Mouse (Mus musculus): ENCODE measurements at regions not wholly inside any gene's neighbourhood (a gene's known extent, or its start where the extent isn't known, plus 50 kb on each side); places are given as distances from the start of the nearest gene placed in this dataset.

- no peak overlapping the region for H3K4me2 ChIP-seq (ENCODE audit: low read length)
- H3K9me3 ChIP-seq (replicated peaks; ENCODE audit: control insufficient read depth, low read length, poor library complexity, severe bottlenecking): no peaks in the 10 kb centered on the region
- H3K9ac ChIP-seq (ENCODE audit: low read depth, low read length): no peak overlapping the region
- no peaks in the 10 kb centered on the region for H3K27me3 ChIP-seq (ENCODE audit: control insufficient read depth, insufficient read depth, low read depth, low read length)
- peaks cover 6% of the 10 kb centered on the region for H3K4me1 ChIP-seq (ENCODE audit: control insufficient read depth, insufficient read depth, low read length)
- H3K4me3 ChIP-seq (ENCODE audit: low read depth, low read length): no peak overlapping the region
- H3K36me3 ChIP-seq (ENCODE audit: control insufficient read depth, insufficient read depth, low read length): no peaks in the 10 kb centered on the region
- no peak for ATAC-seq
- no peak overlapping the region for H3K27ac ChIP-seq (ENCODE audit: low read length)
These were observed 97.1 kb downstream of the Tmem17 start for GRCm38 (mm10) chr11:22608945-22609344.

GRCm38 (mm10) chr11:22610433-22611101 lies 98.7 kb downstream of the Tmem17 start:
- Histone ChIP-seq H3K27ac (ENCODE audit: low read length) (no peak overlapping the region), H3K4me1 (ENCODE audit: control insufficient read depth, insufficient read depth, low read length) (peaks cover 6% of the 10 kb centered on the region), H3K9me3 (replicated peaks; ENCODE audit: control insufficient read depth, low read length, poor library complexity, severe bottlenecking) (no peaks in the 10 kb centered on the region), H3K36me3 (ENCODE audit: control insufficient read depth, insufficient read depth, low read length) (no peaks in the 10 kb centered on the region), H3K4me2 (ENCODE audit: low read length) (peak overlapping the region; percentile 25), H3K9ac (ENCODE audit: low read depth, low read length) (0 out of 2 replicates have a peak overlapping the region, but pooled peaks have one; percentile 26), H3K4me3 (ENCODE audit: low read depth, low read length) (peak overlapping the region; percentile 9; the same call in 1 of the 2 replicates), H3K27me3 (ENCODE audit: control insufficient read depth, insufficient read depth, low read depth, low read length) (no peaks in the 10 kb centered on the region)
- no peak for ATAC-seq
- WGBS: 7% methylated on average over 12 of the region's 12 CpGs

- H3K27ac ChIP-seq (ENCODE audit: low read length): no peak overlapping the region
- peaks cover 6% of the 10 kb centered on the region for H3K4me1 ChIP-seq (ENCODE audit: control insufficient read depth, insufficient read depth, low read length)
- peak; percentile 23; the same call in 1 of the 2 replicates for ATAC-seq
- no peaks in the 10 kb centered on the region for H3K36me3 ChIP-seq (ENCODE audit: control insufficient read depth, insufficient read depth, low read length)
- H3K4me2 ChIP-seq (ENCODE audit: low read length): no peak overlapping the region
- H3K9ac ChIP-seq (ENCODE audit: low read depth, low read length): no peak overlapping the region
- no peaks in the 10 kb centered on the region for H3K9me3 ChIP-seq (replicated peaks; ENCODE audit: control insufficient read depth, low read length, poor library complexity, severe bottlenecking)
- no peaks in the 10 kb centered on the region for H3K27me3 ChIP-seq (ENCODE audit: control insufficient read depth, insufficient read depth, low read depth, low read length)
- WGBS: 62% methylated on average over 6 of the region's 6 CpGs
- H3K4me3 ChIP-seq (ENCODE audit: low read depth, low read length): no peak overlapping the region
These were observed 99.4 kb downstream of the Tmem17 start for GRCm38 (mm10) chr11:22611102-22611869.

GRCm38 (mm10) chr11:22613500-22613899 lies 101.6 kb downstream of the Tmem17 start:
- Histone ChIP-seq H3K27me3 (ENCODE audit: control insufficient read depth, insufficient read depth, low read depth, low read length) (no peaks in the 10 kb centered on the region), H3K36me3 (ENCODE audit: control insufficient read depth, insufficient read depth, low read length) (no peaks in the 10 kb centered on the region), H3K27ac (ENCODE audit: low read length) (no peak overlapping the region), H3K4me2 (ENCODE audit: low read length) (no peak overlapping the region), H3K4me3 (ENCODE audit: low read depth, low read length) (no peak overlapping the region), H3K9me3 (replicated peaks; ENCODE audit: control insufficient read depth, low read length, poor library complexity, severe bottlenecking) (no peaks in the 10 kb centered on the region), H3K4me1 (ENCODE audit: control insufficient read depth, insufficient read depth, low read length) (peaks cover 6% of the 10 kb centered on the region), H3K9ac (ENCODE audit: low read depth, low read length) (no peak overlapping the region)
- ATAC-seq: no peak
- 78% methylated on average over 2 of the region's 2 CpGs for WGBS

- 13% methylated on average over 21 of the region's 21 CpGs for WGBS
- H3K9ac ChIP-seq (ENCODE audit: low read depth, low read length): peak overlapping the region; percentile 65
These were observed 105.5 kb downstream of the Tmem17 start for GRCm38 (mm10) chr11:22617204-22617874.

GRCm38 (mm10) chr11:22620912-22621705 lies 109.2 kb downstream of the Tmem17 start:
- H3K4me1 ChIP-seq (ENCODE audit: control insufficient read depth, insufficient read depth, low read length): no peaks in the 10 kb centered on the region
- H3K9me3 ChIP-seq (replicated peaks; ENCODE audit: control insufficient read depth, low read length, poor library complexity, severe bottlenecking): no peaks in the 10 kb centered on the region
- WGBS: 69% methylated on average over 8 of the region's 8 CpGs
- H3K4me2 ChIP-seq (ENCODE audit: low read length): no peak overlapping the region
- H3K27ac ChIP-seq (ENCODE audit: low read length): no peak overlapping the region
- H3K9ac ChIP-seq (ENCODE audit: low read depth, low read length): no peak overlapping the region
- no peaks in the 10 kb centered on the region for H3K36me3 ChIP-seq (ENCODE audit: control insufficient read depth, insufficient read depth, low read length)
- no peaks in the 10 kb centered on the region for H3K27me3 ChIP-seq (ENCODE audit: control insufficient read depth, insufficient read depth, low read depth, low read length)
- ATAC-seq: no peak
- no peak overlapping the region for H3K4me3 ChIP-seq (ENCODE audit: low read depth, low read length)

More at GRCm38 (mm10) chr11:22617204-22617874, 105.5 kb downstream of the Tmem17 start:
- peak; percentile 93 for ATAC-seq
- Histone ChIP-seq H3K9me3 (replicated peaks; ENCODE audit: control insufficient read depth, low read length, poor library complexity, severe bottlenecking) (no peaks in the 10 kb centered on the region), H3K36me3 (ENCODE audit: control insufficient read depth, insufficient read depth, low read length) (no peaks in the 10 kb centered on the region), H3K4me2 (ENCODE audit: low read length) (peak overlapping the region; percentile 73), H3K4me1 (ENCODE audit: control insufficient read depth, insufficient read depth, low read length) (no peaks in the 10 kb centered on the region), H3K4me3 (ENCODE audit: low read depth, low read length) (peak overlapping the region; percentile 30), H3K27me3 (ENCODE audit: control insufficient read depth, insufficient read depth, low read depth, low read length) (no peaks in the 10 kb centered on the region), H3K27ac (ENCODE audit: low read length) (no peak overlapping the region)

- no peak overlapping the region for H3K4me3 ChIP-seq (ENCODE audit: low read depth, low read length)
- no peaks in the 10 kb centered on the region for H3K27me3 ChIP-seq (ENCODE audit: control insufficient read depth, insufficient read depth, low read depth, low read length)
- H3K36me3 ChIP-seq (ENCODE audit: control insufficient read depth, insufficient read depth, low read length): no peaks in the 10 kb centered on the region
- H3K27ac ChIP-seq (ENCODE audit: low read length): no peak overlapping the region
- H3K9ac ChIP-seq (ENCODE audit: low read depth, low read length): no peak overlapping the region
- H3K4me1 ChIP-seq (ENCODE audit: control insufficient read depth, insufficient read depth, low read length): no peaks in the 10 kb centered on the region
- H3K4me2 ChIP-seq (ENCODE audit: low read length): no peak overlapping the region
- no peak for ATAC-seq
- 83% methylated on average over 6 of the region's 6 CpGs for WGBS
- no peaks in the 10 kb centered on the region for H3K9me3 ChIP-seq (replicated peaks; ENCODE audit: control insufficient read depth, low read length, poor library complexity, severe bottlenecking)
These were observed 110.0 kb downstream of the Tmem17 start for GRCm38 (mm10) chr11:22621868-22622267.

GRCm38 (mm10) chr11:22622496-22622997 lies 110.7 kb downstream of the Tmem17 start:
- H3K36me3 ChIP-seq (ENCODE audit: control insufficient read depth, insufficient read depth, low read length): no peaks in the 10 kb centered on the region
- no peak overlapping the region for H3K9ac ChIP-seq (ENCODE audit: low read depth, low read length)
- 66% methylated on average over 8 of the region's 8 CpGs for WGBS
- ATAC-seq: no peak
- H3K9me3 ChIP-seq (replicated peaks; ENCODE audit: control insufficient read depth, low read length, poor library complexity, severe bottlenecking): no peaks in the 10 kb centered on the region
- H3K4me1 ChIP-seq (ENCODE audit: control insufficient read depth, insufficient read depth, low read length): no peaks in the 10 kb centered on the region
- H3K4me3 ChIP-seq (ENCODE audit: low read depth, low read length): no peak overlapping the region
- H3K27ac ChIP-seq (ENCODE audit: low read length): no peak overlapping the region
- no peak overlapping the region for H3K4me2 ChIP-seq (ENCODE audit: low read length)
- H3K27me3 ChIP-seq (ENCODE audit: control insufficient read depth, insufficient read depth, low read depth, low read length): no peaks in the 10 kb centered on the region
